Mouse (Mus musculus) brown adipose tissue, adult 24 weeks (tissue): ENCODE data around the gene Kazn. TPM values are rescaled to one million over a fixed set of nuclear protein-coding genes. Genes with fewer than 3 reads are reported as not detected.

Experiments used
- H3K27ac ChIP-seq: fragments of 200-500 bp; replicated peaks from 2 replicates; pipeline ENCODE4 v1.5.1; 2012; ENCODE audit warnings: low read depth, mild to moderate bottlenecking, low read length
- H3K4me1 ChIP-seq: fragments of 200-500 bp; 2 replicates; pipeline ENCODE4 v1.6.1; 2012; ENCODE audit warnings: low read length, mixed read lengths; ENCODE audit not compliant: control insufficient read depth, insufficient read depth, insufficient read length
- H3K4me3 ChIP-seq: fragments of 200-500 bp; 2 replicates; pipeline ENCODE4 v1.5.1; 2012; ENCODE audit warnings: low read depth, mild to moderate bottlenecking, low read length, moderate library complexity; ENCODE audit not compliant: insufficient read depth
- polyA plus RNA-seq: library from polyadenylated mRNA; stranded (reverse); fragments of >200 nt; gene quantifications from 2 replicates; pipeline ENCODE4 v1.2.4, GENCODE M21; 2012; ENCODE audit not compliant: missing spikeins, insufficient read depth, insufficient read length

The Kazn gene
- polyA plus RNA-seq, 1 experiment: 0.79 TPM

GRCm38 (mm10) chr4:142065270-142065669 is 173.9 kb downstream of the Kazn start:
- H3K4me1 ChIP-seq: peaks cover 7% of the 10 kb centered on the region
- H3K27ac ChIP-seq: no peak overlapping the region
- no peak overlapping the region for H3K4me3 ChIP-seq

DNA sequence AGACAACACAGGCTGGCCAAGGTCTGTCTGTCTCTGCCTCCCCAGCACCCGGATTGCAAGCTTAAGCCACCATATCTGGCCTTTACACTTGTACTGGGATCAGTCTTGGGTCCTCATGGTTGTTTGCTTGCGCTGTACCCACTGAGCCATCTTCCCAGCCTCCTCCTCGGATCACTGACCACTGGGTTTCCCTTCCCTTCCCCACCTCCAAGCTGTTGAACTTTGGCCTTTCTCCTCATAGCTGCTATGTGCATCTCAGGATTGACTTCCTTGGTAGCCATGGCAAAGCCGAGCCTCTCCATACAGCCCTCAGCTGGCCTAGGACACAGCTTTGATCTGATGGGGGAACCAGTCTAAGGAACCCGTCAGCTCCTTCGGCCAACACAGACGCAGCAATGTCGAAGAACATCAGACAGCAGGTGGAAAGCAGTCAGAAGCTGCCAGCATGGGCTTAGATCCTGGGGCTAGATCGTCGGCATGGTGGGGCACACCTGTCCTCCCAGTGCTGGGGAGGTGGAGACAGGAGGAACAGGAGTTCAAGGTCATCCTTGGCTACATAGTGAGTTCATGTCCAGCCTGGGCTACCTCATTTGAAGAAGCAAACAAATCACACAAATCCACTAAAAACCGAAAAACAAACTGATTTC is 174.5 kb downstream of the Kazn start:
- H3K27ac ChIP-seq: no peak overlapping the region
- H3K4me1 ChIP-seq: peaks cover 6% of the 10 kb centered on the region
- no peak overlapping the region for H3K4me3 ChIP-seq

DNA sequence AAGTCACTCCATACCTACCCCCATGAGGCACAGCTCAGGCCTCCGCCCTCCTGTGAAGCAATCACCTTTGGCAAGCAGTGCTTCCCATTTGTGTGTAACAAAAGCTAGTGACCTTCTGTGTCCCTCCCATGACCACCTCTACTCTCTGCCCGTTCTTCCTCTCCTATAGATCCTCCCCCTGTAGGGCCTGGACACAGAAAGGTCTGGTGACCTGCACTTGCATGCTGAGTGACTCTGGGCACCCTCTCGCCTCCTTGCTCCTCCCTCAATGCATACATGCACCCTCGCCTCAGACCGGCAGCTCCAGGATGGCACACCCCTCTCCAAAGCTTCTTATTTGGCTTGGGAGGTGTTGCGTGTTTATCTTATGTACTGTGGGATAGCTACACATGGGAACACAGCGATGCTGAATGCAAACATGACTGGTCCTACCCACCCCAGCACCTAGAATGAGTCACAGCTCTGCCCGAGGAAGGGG is 176.1 kb downstream of the Kazn start:
- Histone ChIP-seq H3K27ac (no peak overlapping the region), H3K4me3 (no peak overlapping the region), H3K4me1 (peaks cover 6% of the 10 kb centered on the region)

DNA sequence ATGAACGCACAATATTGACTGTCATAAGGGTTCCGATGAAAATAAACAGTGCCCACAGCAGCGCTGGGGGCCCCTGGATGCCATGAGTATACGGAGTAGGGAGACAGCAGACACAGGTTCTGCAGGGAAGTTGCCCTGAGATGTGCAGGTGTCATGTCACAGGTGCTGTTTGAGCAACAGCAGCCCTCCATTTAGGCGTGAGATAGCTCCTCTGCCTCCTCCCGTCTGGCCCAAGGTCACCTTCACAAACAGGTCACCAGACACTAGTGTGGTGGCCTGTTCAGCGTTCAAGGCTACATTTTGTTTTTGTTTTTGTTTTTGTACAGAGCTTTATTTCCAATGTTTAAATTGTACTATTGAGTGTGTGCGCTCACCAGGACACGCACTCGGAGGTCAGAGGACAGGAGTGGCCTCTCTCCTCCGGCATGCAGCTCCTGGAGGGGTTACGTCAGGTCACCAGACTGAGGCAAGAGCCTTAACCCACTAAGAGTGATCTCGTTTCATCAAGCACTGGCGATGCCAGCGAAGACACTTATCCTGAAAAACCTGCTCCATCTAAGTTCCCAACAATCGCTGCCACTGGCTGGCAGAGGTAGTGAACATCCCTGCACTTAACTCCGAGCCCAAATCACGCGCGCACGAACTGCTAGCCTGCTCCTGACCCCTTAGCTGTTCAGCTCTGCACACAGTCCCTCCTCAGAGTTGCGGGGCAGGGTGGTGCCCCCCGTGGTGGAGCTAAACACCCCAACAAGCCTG is 177.5 kb downstream of the Kazn start:
- Histone ChIP-seq H3K4me1 (peaks cover 6% of the 10 kb centered on the region), H3K4me3 (no peak overlapping the region), H3K27ac (no peak overlapping the region)

- Histone ChIP-seq H3K4me3 (no peak overlapping the region), H3K27ac (no peak overlapping the region), H3K4me1 (peaks cover 2% of the 10 kb centered on the region)
Measured at GRCm38 (mm10) chr4:142060455-142061378, 178.5 kb downstream of the Kazn start.

GRCm38 (mm10) chr4:142059841-142060193 is 179.4 kb downstream of the Kazn start:
- H3K4me3 ChIP-seq: no peak overlapping the region
- H3K4me1 ChIP-seq: no peaks in the 10 kb centered on the region; the same call in 1 of the 2 replicates
- H3K27ac ChIP-seq: no peak overlapping the region

DNA sequence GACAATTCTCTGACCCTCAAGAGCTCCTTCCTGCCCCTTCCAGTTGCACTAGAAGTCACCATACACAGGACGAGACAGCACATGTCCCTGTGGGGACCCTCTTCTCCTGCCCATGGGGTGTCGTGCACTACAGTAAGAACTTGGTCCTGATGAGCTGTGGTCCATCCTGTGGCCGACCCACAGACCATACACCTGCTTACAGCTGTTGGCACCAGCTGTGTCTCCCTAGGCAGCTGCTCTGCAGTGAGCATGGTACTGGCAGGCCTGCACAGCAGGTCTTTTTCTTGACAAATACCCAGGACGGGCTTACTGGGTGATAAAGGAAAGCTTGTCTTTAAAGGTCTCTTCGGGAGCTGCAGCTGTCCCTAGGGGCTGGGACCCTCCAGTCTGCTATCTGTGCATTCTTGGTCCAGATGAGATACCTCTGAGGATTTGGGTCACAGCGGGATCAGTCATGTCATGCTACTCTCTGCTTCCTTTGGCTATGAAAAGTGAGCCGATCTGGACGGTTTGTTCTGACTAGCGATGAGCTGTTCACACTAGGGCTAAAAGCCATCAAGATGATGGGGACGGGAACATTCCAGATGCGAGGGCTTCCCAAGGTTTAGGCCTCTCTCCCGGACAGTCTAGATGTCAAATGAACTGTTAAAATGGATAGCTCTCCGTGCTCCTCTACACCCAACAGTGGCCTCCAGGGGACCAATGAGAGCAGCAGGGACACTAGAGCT is 179.9 kb downstream of the Kazn start:
- H3K4me1 ChIP-seq: no peaks in the 10 kb centered on the region
- no peak overlapping the region for H3K4me3 ChIP-seq
- H3K27ac ChIP-seq: no peak overlapping the region

- no peak overlapping the region for H3K4me3 ChIP-seq
- no peaks in the 10 kb centered on the region for H3K4me1 ChIP-seq
- no peak overlapping the region for H3K27ac ChIP-seq
Measured at GRCm38 (mm10) chr4:142057529-142058216, 181.5 kb downstream of the Kazn start.

GRCm38 (mm10) chr4:142055600-142055999 is 183.6 kb downstream of the Kazn start:
- Histone ChIP-seq H3K4me3 (no peak overlapping the region), H3K4me1 (no peaks in the 10 kb centered on the region), H3K27ac (no peak overlapping the region)

DNA sequence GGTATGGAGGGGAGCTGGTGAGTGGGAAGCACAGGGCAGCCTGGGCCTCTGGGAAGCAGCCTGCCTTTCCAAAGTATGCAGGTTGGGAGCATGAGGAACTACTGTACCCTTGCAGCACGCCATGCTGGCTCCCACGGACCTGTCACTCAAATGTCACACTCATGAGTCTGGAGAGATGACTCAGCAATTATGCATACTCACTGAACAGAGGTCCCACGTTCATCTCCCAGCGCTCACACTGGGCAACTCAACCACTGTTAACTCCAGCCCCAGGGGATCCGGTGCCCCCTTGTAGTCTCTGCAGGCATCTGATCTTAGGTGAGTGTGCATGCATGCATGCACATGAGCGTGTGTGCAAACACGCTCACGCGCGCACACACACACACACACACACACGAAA is 184.6 kb downstream of the Kazn start:
- Histone ChIP-seq H3K27ac (no peak overlapping the region), H3K4me3 (no peak overlapping the region), H3K4me1 (no peaks in the 10 kb centered on the region)

- Histone ChIP-seq H3K4me3 (no peak overlapping the region), H3K27ac (no peak overlapping the region), H3K4me1 (no peaks in the 10 kb centered on the region)
Measured at GRCm38 (mm10) chr4:142053661-142054448, 185.3 kb downstream of the Kazn start.

- H3K27ac ChIP-seq: no peak overlapping the region
- no peak overlapping the region for H3K4me3 ChIP-seq
- H3K4me1 ChIP-seq: no peaks in the 10 kb centered on the region
Measured at GRCm38 (mm10) chr4:142053261-142053660, 185.9 kb downstream of the Kazn start.

DNA sequence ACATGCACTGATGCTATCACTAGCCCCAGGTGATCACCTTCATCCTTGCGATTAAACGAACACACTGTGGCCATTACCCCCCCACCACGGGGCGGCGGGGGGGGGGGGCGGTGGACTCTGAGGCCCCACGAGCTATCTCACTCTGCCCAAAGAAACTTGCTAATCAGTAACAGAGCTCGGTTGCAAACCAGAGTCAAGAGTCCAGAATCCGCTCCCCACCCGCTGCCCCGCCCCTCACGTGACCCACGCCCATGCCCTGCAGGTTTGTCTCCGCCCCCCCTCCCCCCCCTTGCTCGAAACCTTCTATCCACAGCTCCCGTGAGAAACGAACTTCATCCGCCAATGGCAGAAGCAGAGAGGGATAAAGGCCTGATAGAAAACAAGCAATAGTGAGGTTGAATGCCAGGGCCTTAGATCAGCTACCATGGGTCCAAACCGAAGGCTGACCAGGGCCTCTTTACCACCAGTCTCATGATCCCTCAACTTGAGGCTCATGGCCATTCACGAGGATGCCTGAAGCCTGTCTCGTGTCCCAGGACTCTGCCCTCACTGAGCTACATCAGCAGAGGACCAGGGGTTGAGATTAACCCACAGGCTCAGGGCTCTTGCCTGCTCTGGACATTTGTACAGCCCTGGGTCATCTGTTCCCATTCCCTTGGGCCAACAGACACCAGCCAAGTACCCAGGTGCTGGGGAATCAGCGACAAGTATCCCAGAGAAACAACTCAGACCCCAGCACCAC is 186.6 kb downstream of the Kazn start:
- Histone ChIP-seq H3K27ac (no peak overlapping the region), H3K4me1 (no peaks in the 10 kb centered on the region), H3K4me3 (no peak overlapping the region)
